Mouse (Mus musculus): ENCODE measurements around the gene Hist2h2aa2. TPM values are rescaled to one million over a fixed set of nuclear protein-coding genes. Genes with fewer than 3 reads are reported as not detected.
"Not testable (repeated sequence)": the region's sequence is repeated elsewhere in the genome, so short reads cannot be mapped to it uniquely, and the experiment has no call there.

Gene Hist2h2aa2
- polyA plus RNA-seq, 1 experiment from 2014 or later, result 102 TPM

GRCm38 (mm10) chr3:96228828-96229227 is 11.2 kb downstream of the Hist2h2aa2 start:
- no peak overlapping the region for H3K9ac ChIP-seq (replicated peaks)
- no peak overlapping the region for H3K4me2 ChIP-seq (replicated peaks)
- H3K4me1 ChIP-seq (replicated peaks), result peaks cover 16% of the 10 kb centered on the region; the same call in 1 of the 2 replicates
- H3K36me3 ChIP-seq, result no peaks in the 10 kb centered on the region
- H3K9me3 ChIP-seq, result no peaks in the 10 kb centered on the region
- ATAC-seq, result no peak
- 65% methylated on average over 2 of the region's 2 CpGs for WGBS
- no peak overlapping the region for H3K27ac ChIP-seq
- H3K4me3 ChIP-seq (replicated peaks), result no peak overlapping the region
- no peaks in the 10 kb centered on the region for H3K27me3 ChIP-seq

GRCm38 (mm10) chr3:96226695-96227648 is 13.1 kb downstream of the Hist2h2aa2 start:
- Histone ChIP-seq H3K4me1 (replicated peaks) (peaks cover 32% of the 10 kb centered on the region), H3K9ac (replicated peaks) (no peak overlapping the region), H3K4me2 (replicated peaks) (no peak overlapping the region), H3K36me3 (no peaks in the 10 kb centered on the region), H3K27me3 (no peaks in the 10 kb centered on the region), H3K27ac (no peak overlapping the region), H3K9me3 (no peaks in the 10 kb centered on the region), H3K4me3 (replicated peaks) (no peak overlapping the region)
- ATAC-seq, result no peak
- 79% methylated on average over 8 of the region's 8 CpGs for WGBS

DNA sequence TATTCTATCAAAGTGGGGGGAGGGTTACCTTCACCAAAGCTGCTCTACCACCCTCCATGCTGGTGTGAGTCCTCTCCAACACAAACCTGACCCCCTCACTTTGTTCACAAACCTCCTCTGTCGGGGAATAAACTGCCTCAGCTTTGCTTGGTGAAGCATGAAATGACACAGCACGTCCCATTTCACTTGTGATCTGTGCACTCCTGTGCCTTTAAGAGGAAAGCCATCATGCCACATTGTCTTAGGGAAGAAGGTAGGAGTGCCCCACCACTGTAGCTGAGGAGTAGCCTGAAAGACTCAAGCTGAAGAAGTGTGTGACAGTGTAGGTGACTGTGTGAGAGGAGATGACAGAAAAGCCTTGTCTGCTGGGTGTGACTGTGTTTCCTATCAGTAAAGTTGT is 14.7 kb downstream of the Hist2h2aa2 start:
- Histone ChIP-seq H3K27ac (no peak overlapping the region), H3K9ac (replicated peaks) (no peak overlapping the region), H3K4me3 (replicated peaks) (no peak overlapping the region), H3K4me1 (replicated peaks) (peaks cover 43% of the 10 kb centered on the region), H3K4me2 (replicated peaks) (no peak overlapping the region), H3K27me3 (no peaks in the 10 kb centered on the region), H3K9me3 (no peaks in the 10 kb centered on the region), H3K36me3 (no peaks in the 10 kb centered on the region)
- no peak for ATAC-seq
- 10% methylated on average over 2 of the region's 2 CpGs for WGBS

DNA sequence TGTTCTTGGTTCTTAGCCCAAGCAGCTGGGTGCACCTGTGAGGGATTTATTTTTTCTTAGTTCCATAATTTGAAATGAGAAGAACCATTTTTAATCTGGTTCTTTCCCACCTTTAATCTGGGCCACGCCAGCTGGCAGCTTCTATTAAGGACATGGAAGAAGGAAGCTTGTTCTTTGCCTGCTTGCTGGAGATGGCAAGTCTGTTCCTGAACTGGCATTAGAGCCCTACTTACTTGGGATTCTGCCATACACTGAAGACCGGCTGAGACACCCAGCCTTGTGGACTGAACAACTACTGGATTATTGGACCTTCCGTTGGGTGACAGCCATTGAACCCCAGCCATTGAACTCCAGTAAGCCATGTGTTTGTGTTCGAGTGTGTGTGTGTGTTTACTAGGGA is 17.3 kb downstream of the Hist2h2aa2 start:
- 86% methylated on average over 4 of the region's 4 CpGs for whole genome bisulfite sequencing

GRCm38 (mm10) chr3:96221640-96222038 is 18.4 kb downstream of the Hist2h2aa2 start:
- ATAC-seq, result no peak
- WGBS, result 13% methylated on average over 9 of the region's 9 CpGs
- Histone ChIP-seq H3K9me3 (no peaks in the 10 kb centered on the region), H3K4me3 (replicated peaks) (peak overlapping the region; percentile 67), H3K9ac (replicated peaks) (peak overlapping the region; percentile 82), H3K27me3 (0 out of 2 replicates have a peak, but pooled peaks cover 4% of the 10 kb centered on the region), H3K4me1 (replicated peaks) (peaks cover 50% of the 10 kb centered on the region), H3K27ac (peak overlapping the region; percentile 96), H3K36me3 (no peaks in the 10 kb centered on the region), H3K4me2 (replicated peaks) (peak overlapping the region; percentile 86)

More for the DNA sequence above, 17.3 kb downstream of the Hist2h2aa2 start:
- H3K27me3 ChIP-seq, result no peaks in the 10 kb centered on the region
- no peaks in the 10 kb centered on the region for H3K9me3 ChIP-seq
- H3K27ac ChIP-seq, result no peak overlapping the region
- no peak overlapping the region for H3K9ac ChIP-seq (replicated peaks)
- H3K36me3 ChIP-seq, result no peaks in the 10 kb centered on the region
- H3K4me3 ChIP-seq (replicated peaks), result no peak overlapping the region
- H3K4me1 ChIP-seq (replicated peaks), result peaks cover 50% of the 10 kb centered on the region
- no peak for ATAC-seq
- peak overlapping the region; percentile 13 for H3K4me2 ChIP-seq (replicated peaks)

- Histone ChIP-seq H3K9ac (replicated peaks) (peak within 1 kb of the TSS; percentile 82), H3K4me2 (replicated peaks) (peak within 1 kb of the TSS; percentile 86), H3K4me1 (replicated peaks) (peaks cover 48% of the 10 kb centered on the region), H3K4me3 (replicated peaks) (peak within 1 kb of the TSS; percentile 67), H3K27me3 (0 out of 2 replicates have a peak, but pooled peaks cover 4% of the 10 kb centered on the region), H3K36me3 (no peaks in the 10 kb centered on the region), H3K27ac (peak within 1 kb of the TSS; percentile 96), H3K9me3 (no peaks in the 10 kb centered on the region)
- under 1% methylated on average over 43 of the region's 43 CpGs for WGBS
- ATAC-seq, result peak; percentile 73
Observed at GRCm38 (mm10) chr3:96220765-96221639, 19.1 kb downstream of the Hist2h2aa2 start, which contains the start of the genes Hist2h2ac and Hist2h2be. TSS of gene Hist2h2ac (minus strand) at chr3:96220880. TSS of gene Hist2h2be (plus strand) at chr3:96221119.

DNA sequence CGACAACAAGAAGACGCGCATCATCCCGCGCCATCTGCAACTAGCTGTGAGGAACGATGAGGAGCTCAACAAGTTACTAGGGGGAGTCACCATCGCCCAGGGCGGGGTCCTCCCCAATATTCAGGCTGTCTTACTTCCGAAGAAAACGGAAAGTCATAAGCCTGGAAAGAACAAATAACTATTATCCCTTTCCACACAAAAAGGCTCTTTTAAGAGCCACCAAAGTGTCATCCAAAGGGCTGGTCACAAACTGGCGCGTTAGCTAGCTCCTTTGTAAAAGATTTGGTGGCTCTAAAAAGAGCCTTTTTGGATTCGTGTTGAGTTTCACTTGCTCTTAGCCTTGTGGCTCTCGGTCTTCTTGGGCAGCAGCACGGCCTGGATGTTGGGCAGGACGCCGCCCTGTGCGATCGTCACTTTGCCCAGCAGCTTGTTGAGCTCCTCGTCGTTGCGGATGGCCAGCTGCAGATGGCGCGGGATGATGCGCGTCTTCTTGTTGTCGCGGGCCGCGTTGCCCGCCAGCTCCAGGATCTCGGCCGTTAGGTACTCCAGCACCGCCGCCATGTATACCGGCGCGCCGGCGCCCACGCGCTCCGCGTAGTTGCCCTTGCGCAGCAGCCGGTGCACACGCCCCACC is 19.8 kb downstream of the Hist2h2aa2 start:
- Histone ChIP-seq H3K27ac (peak overlapping the region; percentile 96), H3K4me3 (replicated peaks) (peak overlapping the region; percentile 67), H3K4me1 (replicated peaks) (peaks cover 43% of the 10 kb centered on the region), H3K9ac (replicated peaks) (peak overlapping the region; percentile 82), H3K4me2 (replicated peaks) (peak overlapping the region; percentile 86)
- peak; percentile 18; the same call in 1 of the 2 replicates for ATAC-seq
- H3K36me3 ChIP-seq, H3K27me3 ChIP-seq, H3K9me3 ChIP-seq: not testable (repeated sequence)
- WGBS, result under 1% methylated on average over 34 of the region's 47 CpGs

DNA sequence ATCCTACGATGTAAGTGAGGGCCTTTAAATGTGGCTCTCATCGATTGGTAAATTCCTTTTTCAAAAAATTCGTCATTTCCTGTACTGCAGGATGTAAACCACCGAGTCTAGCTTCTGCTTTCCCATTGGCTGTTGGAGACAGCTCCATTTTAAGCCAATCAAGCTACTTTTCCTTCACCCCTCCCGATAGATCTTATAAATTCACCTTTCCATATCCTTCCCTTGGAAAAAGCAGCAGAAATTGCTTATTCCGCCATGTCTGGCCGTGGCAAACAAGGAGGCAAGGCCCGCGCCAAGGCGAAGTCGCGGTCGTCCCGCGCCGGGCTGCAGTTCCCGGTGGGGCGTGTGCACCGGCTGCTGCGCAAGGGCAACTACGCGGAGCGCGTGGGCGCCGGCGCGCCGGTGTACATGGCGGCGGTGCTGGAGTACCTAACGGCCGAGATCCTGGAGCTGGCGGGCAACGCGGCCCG is 20.4 kb downstream of the Hist2h2aa2 start, which contains the start of the genes Bola1 and Hist2h2ab:
Gene Bola1, minus strand, starts transcription at position 49 of the 470 bp plus-strand sequence.
Gene Hist2h2ab, plus strand, starts transcription at position 205 of the 470 bp plus-strand sequence.
- Histone ChIP-seq H3K36me3 (no peaks in the 10 kb centered on the region), H3K9ac (replicated peaks) (peak within 1 kb of the TSS; percentile 82), H3K4me1 (replicated peaks) (peaks cover 39% of the 10 kb centered on the region), H3K9me3 (no peaks in the 10 kb centered on the region), H3K27ac (peak within 1 kb of the TSS; percentile 96), H3K4me3 (replicated peaks) (peak within 1 kb of the TSS; percentile 67), H3K27me3 (peaks cover 9% of the 10 kb centered on the region; the same call in 1 of the 2 replicates), H3K4me2 (replicated peaks) (peak within 1 kb of the TSS; percentile 86)
- ATAC-seq, result peak; percentile 94
- under 1% methylated on average over 37 of the region's 37 CpGs for WGBS

DNA sequence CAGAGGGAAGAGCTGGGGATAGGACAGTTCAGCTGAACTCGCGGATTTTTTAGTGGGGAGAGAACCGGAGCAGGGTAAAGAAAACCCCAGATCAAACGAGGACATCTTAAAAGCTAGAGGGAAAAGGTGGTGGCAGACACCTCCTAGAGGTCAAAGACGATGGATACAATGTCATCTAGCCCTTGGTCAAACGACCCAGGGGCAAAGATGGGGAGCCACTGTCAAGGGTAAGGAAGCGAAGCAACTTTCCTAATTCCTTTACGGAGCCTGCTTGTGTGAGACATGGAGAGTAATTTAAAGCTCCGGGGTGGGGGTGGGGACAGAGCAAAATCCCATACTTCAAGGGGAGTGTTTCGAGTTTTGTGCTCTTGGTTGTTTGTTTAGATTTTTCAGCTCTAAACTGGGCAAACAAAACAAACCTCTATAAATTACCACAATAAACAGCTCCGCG is 20.9 kb downstream of the Hist2h2aa2 start:
- peak overlapping the region; percentile 70 for H3K9ac ChIP-seq (replicated peaks)

GRCm38 (mm10) chr3:96209242-96209641 is 30.8 kb downstream of the Hist2h2aa2 start:
- no peak overlapping the region for H3K4me3 ChIP-seq (replicated peaks)
- ATAC-seq, result no peak
- H3K36me3 ChIP-seq, result no peaks in the 10 kb centered on the region
- no peaks in the 10 kb centered on the region for H3K27me3 ChIP-seq
- H3K27ac ChIP-seq, result no peak overlapping the region
- 0 out of 2 replicates have a peak, but pooled peaks cover 4% of the 10 kb centered on the region for H3K4me1 ChIP-seq (replicated peaks)
- WGBS, result 25% methylated on average over 15 of the region's 15 CpGs
- H3K9ac ChIP-seq (replicated peaks), result no peak overlapping the region
- no peak overlapping the region for H3K4me2 ChIP-seq (replicated peaks)
- H3K9me3 ChIP-seq, result no peaks in the 10 kb centered on the region

More for the DNA sequence above, 20.9 kb downstream of the Hist2h2aa2 start:
- 0% methylated on average over 12 of the region's 12 CpGs for WGBS
- Histone ChIP-seq H3K4me3 (replicated peaks) (peak overlapping the region; percentile 67), H3K9me3 (no peaks in the 10 kb centered on the region), H3K27me3 (peaks cover 9% of the 10 kb centered on the region; the same call in 1 of the 2 replicates), H3K27ac (peak overlapping the region; percentile 96), H3K4me2 (replicated peaks) (peak overlapping the region; percentile 86), H3K4me1 (replicated peaks) (peaks cover 37% of the 10 kb centered on the region), H3K36me3 (no peaks in the 10 kb centered on the region)
- ATAC-seq, result peak; percentile 32

DNA sequence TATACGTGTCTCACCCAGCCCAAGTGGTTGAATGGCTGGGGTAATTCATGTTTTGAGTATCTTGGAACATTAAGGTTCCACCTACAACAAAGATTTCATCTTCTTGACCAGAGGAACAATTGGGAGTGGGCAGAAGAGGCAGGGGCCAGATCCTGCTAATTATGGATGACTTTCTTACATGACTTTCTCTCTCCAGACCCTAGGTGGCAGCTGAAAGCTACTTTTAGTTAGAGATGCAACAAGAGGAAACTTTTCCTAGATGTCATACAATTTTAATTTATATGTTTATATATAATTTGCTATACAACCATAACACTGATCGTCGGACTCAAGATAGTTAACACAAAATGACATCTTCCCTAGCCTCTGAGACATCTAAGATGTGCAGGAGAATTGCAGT is 32.3 kb downstream of the Hist2h2aa2 start:
- Histone ChIP-seq H3K27me3 (no peaks in the 10 kb centered on the region), H3K4me1 (replicated peaks) (0 out of 2 replicates have a peak, but pooled peaks cover 4% of the 10 kb centered on the region), H3K9me3 (no peaks in the 10 kb centered on the region), H3K36me3 (no peaks in the 10 kb centered on the region), H3K4me3 (replicated peaks) (no peak overlapping the region), H3K9ac (replicated peaks) (no peak overlapping the region), H3K27ac (no peak overlapping the region), H3K4me2 (replicated peaks) (no peak overlapping the region)
- 85% methylated on average over 3 of the region's 3 CpGs for WGBS
- no peak for ATAC-seq

Data from midbrain, embryonic 13.5 days (tissue).